Comparison of ENCODE assay signal across 13 mouse cellular contexts in the genomic region with DNA sequence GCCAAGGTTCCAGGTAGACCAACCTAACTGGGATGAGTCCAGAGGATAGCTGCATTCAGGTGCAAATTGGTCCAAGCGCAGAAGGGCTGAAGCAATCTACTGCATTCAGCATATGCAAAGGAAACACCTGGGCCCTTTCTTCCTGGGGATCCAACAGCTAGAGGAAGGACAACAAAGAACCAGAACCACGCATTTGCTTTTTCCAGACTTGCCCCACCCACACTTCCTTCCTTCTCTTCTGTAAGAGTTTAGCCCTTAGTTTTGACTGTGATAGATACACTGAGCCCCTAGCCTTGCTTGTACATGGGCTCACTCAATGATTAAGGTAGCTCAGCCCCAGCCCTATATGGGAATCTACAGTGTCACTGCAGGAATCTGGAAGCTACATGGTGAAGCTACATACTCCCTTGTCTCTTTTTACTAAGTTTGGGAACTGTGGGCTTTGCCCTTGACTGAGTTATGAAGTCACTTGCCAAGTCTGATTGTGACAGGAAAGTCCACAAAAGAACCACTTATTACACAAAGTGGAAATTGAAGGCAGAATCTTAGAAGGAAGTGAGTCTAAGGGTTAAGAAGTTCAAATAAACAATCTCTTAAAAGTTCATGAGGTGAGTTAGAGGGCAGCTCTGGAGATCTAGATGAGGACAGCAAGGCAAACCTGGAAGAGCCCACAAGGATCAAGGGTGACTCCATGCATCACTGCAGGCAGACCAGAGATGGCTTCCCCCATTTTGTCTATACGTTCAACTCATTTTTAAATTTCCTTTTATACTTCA. TPM values are rescaled to one million over a fixed set of nuclear protein-coding genes. Genes with fewer than 3 reads are reported as not detected.
DNase-seq lines count a peak whose midpoint lies in the region; ATAC-seq and TF ChIP-seq lines count a peak whose summit lies in the region.
"Had no signal": no experiment of that assay in that cellular context is flagged by ENCODE, and none has a peak within 500 bp of the region (broad histone marks: within the 10 kb centered on the region; RNA-seq: fewer than 3 reads in every experiment).

No protein-coding gene starts in this region.

- no peaks in the 10 kb centered on the region for H3K27me3 ChIP-seq in intestine, embryonic 16.5 days (replicated peaks; ENCODE audit: control insufficient read depth, insufficient read depth, low read length)
- H3K27me3 ChIP-seq in intestine, postnatal 0 days (replicated peaks; ENCODE audit: control insufficient read depth, insufficient read depth, low read length) = no peaks in the 10 kb centered on the region
- H3K27me3 ChIP-seq: hindbrain, embryonic 12.5 days; megakaryocyte, embryonic 14.5 days; neural tube, embryonic 13.5 days had no signal

- peak overlapping the region; percentile 45; the same call in 1 of the 2 replicates for H3K27ac ChIP-seq in intestine, embryonic 16.5 days (ENCODE audit: low read length)
- H3K27ac ChIP-seq in intestine, postnatal 0 days (ENCODE audit: low read depth, low read length) = no peak overlapping the region
- H3K27ac ChIP-seq: hindbrain, embryonic 12.5 days; neural tube, embryonic 13.5 days had no signal

- H3K4me3 ChIP-seq in intestine, embryonic 16.5 days (ENCODE audit: low read length) = no peak overlapping the region
- H3K4me3 ChIP-seq in intestine, postnatal 0 days (ENCODE audit: low read depth, low read length) = no peak overlapping the region
- H3K4me3 ChIP-seq: hindbrain, embryonic 12.5 days; megakaryocyte, embryonic 14.5 days; neural tube, embryonic 13.5 days had no signal

- DNase-seq in ZHBTc4 (ENCODE audit: low read depth, low spot score) = peak; percentile 84
- DNase-seq in heart, postnatal 25 days (ENCODE audit: low spot score) = peak; percentile 34
- DNase-seq in lung, postnatal 36 days = peak; percentile 67
- no peak for DNase-seq in c-Kit-positive CD71-positive TER-119-positive erythroid progenitor cells, embryonic 14.5 days (ENCODE audit: low spot score)
- DNase-seq in cerebellum, adult 9-11 months = no peak
- no peak for DNase-seq in embryo, embryonic 11 days
- DNase-seq: cerebellum, adult 9-10 months; spleen, adult 18-20 months had no signal

- H3K4me1 ChIP-seq in intestine, embryonic 16.5 days (ENCODE audit: control insufficient read depth, insufficient read depth, low read length) = no peaks in the 10 kb centered on the region
- no peaks in the 10 kb centered on the region for H3K4me1 ChIP-seq in intestine, postnatal 0 days (replicated peaks; ENCODE audit: control insufficient read depth, insufficient read depth, low read length)
- H3K4me1 ChIP-seq: hindbrain, embryonic 12.5 days; megakaryocyte, embryonic 14.5 days; neural tube, embryonic 13.5 days had no signal

- intact Hi-C loops in heart, postnatal 25 days (cut with DNase I) = no loop called here

- no peaks in the 10 kb centered on the region for H3K36me3 ChIP-seq in intestine, embryonic 16.5 days (ENCODE audit: control insufficient read depth, insufficient read depth, low read length)
- H3K36me3 ChIP-seq in intestine, postnatal 0 days (ENCODE audit: control insufficient read depth, insufficient read depth) = no peaks in the 10 kb centered on the region
- H3K36me3 ChIP-seq: hindbrain, embryonic 12.5 days; neural tube, embryonic 13.5 days had no signal

- ATAC-seq in intestine, embryonic 16.5 days = no peak
- ATAC-seq in intestine, postnatal 0 days = no peak

- no peaks in the 10 kb centered on the region for H3K9me3 ChIP-seq in intestine, embryonic 16.5 days (ENCODE audit: control insufficient read depth, low read length)
- no peaks in the 10 kb centered on the region for H3K9me3 ChIP-seq in intestine, postnatal 0 days (ENCODE audit: control insufficient read depth)
- H3K9me3 ChIP-seq: hindbrain, embryonic 12.5 days; neural tube, embryonic 13.5 days had no signal

- 72% methylated on average over 3 of the region's 3 CpGs for WGBS in intestine, embryonic 16.5 days
- WGBS in intestine, postnatal 0 days = 74% methylated on average over 3 of the region's 3 CpGs

- no peak overlapping the region for H3K4me2 ChIP-seq in intestine, embryonic 16.5 days (ENCODE audit: low read depth, low read length)
- no peak overlapping the region for H3K4me2 ChIP-seq in intestine, postnatal 0 days (replicated peaks; ENCODE audit: low read depth)
- H3K4me2 ChIP-seq: hindbrain, embryonic 12.5 days; neural tube, embryonic 13.5 days had no signal

- no peak for TF ChIP-seq CTCF in intestine, postnatal 0 days (IDR thresholded peaks at IDR 0.05; ENCODE audit: low read depth)

- no peak overlapping the region for H3K9ac ChIP-seq in intestine, embryonic 16.5 days (ENCODE audit: low read depth, low read length)
- H3K9ac ChIP-seq in intestine, postnatal 0 days (ENCODE audit: low read depth, low read length) = no peak overlapping the region
- H3K9ac ChIP-seq: hindbrain, embryonic 12.5 days; neural tube, embryonic 13.5 days had no signal

RNA-seq across cellular contexts. Expression of gene Cd200, which starts 59.1 kb away (rescaled TPM):
- 34.4 and 35.4 TPM in 2 replicates for polyA plus RNA-seq in intestine, embryonic 16.5 days (2015; fragmentation: Nextera tagmentation; extraction: Ambion mirVana)
- polyA plus RNA-seq in intestine, postnatal 0 days (2015; fragmentation: Nextera tagmentation; extraction: Ambion mirVana) = 108 and 114 TPM in 2 replicates
- total RNA-seq in heart, postnatal 25 days (2021) = 10 to 100 TPM; 60.5 to 61.8 TPM

Comparison
In these comparisons a context has a peak if more than half of its experiments do, and no peak if none do; other contexts are left out.
1. DNase-seq: peak in ZHBTc4 (single experiment), heart, postnatal 25 days (single experiment) and lung, postnatal 36 days (single experiment); none in c-Kit-positive CD71-positive TER-119-positive erythroid progenitor cells, embryonic 14.5 days (single experiment), cerebellum, adult 9-11 months (single experiment) and embryo, embryonic 11 days (single experiment).